Mouse (Mus musculus) forebrain, embryonic 15.5 days (tissue): ENCODE measurements at regions not wholly inside any gene's neighbourhood (a gene's known extent, or its start where the extent isn't known, plus 50 kb on each side); places are given as distances from the start of the nearest gene placed in this dataset.

Experiments
- ATAC-seq: fragments of 200-750 bp; cut with Nextera tagmentation; replicated peaks from 2 replicates; pipeline ENCODE4 v1.8.0; 2017; ENCODE audit warnings: mild to moderate bottlenecking, moderate TSS enrichment, moderate library complexity
- H3K27ac ChIP-seq: fragments of 300-500 bp; sonication (generic); replicated peaks from 2 replicates; pipeline ENCODE4 v1.5.1; 2015; ENCODE audit warnings: mild to moderate bottlenecking, inconsistent platforms
- H3K27me3 ChIP-seq: fragments of 300-500 bp; sonication (generic); 2 replicates; pipeline ENCODE4 v1.6.1; 2015; ENCODE audit warnings: inconsistent platforms
- H3K36me3 ChIP-seq: fragments of 300-500 bp; sonication (generic); 2 replicates; pipeline ENCODE4 v1.6.1; 2015; ENCODE audit warnings: mild to moderate bottlenecking, inconsistent platforms
- H3K4me1 ChIP-seq: fragments of 300-500 bp; sonication (generic); 2 replicates; pipeline ENCODE4 v1.6.1; 2015; ENCODE audit warnings: inconsistent platforms
- H3K4me2 ChIP-seq: fragments of 300-500 bp; sonication (generic); replicated peaks from 2 replicates; pipeline ENCODE4 v1.6.1; 2015; ENCODE audit warnings: mild to moderate bottlenecking, inconsistent platforms
- H3K4me3 ChIP-seq: fragments of 300-500 bp; sonication (generic); 2 replicates; pipeline ENCODE4 v1.5.1; 2015; ENCODE audit warnings: mild to moderate bottlenecking, inconsistent platforms
- H3K9ac ChIP-seq: fragments of 300-500 bp; sonication (generic); replicated peaks from 2 replicates; pipeline ENCODE4 v1.6.1; 2015; ENCODE audit warnings: mild to moderate bottlenecking, inconsistent platforms
- H3K9me3 ChIP-seq: fragments of 300-500 bp; sonication (generic); 2 replicates; pipeline ENCODE4 v1.6.1; 2016; ENCODE audit warnings: inconsistent platforms
- WGBS: fragments of 180-500 bp; shearing (Covaris S2); methylation state at CpG from one replicate; pipeline ENCODE4 v1.1.7; 2015; ENCODE audit warnings: mixed read lengths; 5-methylcytosine and 5-hydroxymethylcytosine counted together

- H3K9ac ChIP-seq, result no peak overlapping the region
- no peaks in the 10 kb centered on the region for H3K36me3 ChIP-seq
- no peaks in the 10 kb centered on the region for H3K27me3 ChIP-seq
- H3K4me3 ChIP-seq, result no peak overlapping the region
- ATAC-seq, result peak; percentile 58
- peak overlapping the region; percentile 65 for H3K27ac ChIP-seq
- no peak overlapping the region for H3K4me2 ChIP-seq
- H3K9me3 ChIP-seq, result no peaks in the 10 kb centered on the region
- 59% methylated on average over 10 of the region's 10 CpGs for WGBS
- H3K4me1 ChIP-seq, result peaks cover 13% of the 10 kb centered on the region
Observed at GRCm38 (mm10) chr11:114270358-114271072, 203.7 kb upstream of the Sdk2 start.

GRCm38 (mm10) chr11:114261959-114262358, 195.1 kb upstream of the Sdk2 start:
- 7% methylated on average over 4 of the region's 4 CpGs for WGBS
- ATAC-seq, result no peak

GRCm38 (mm10) chr11:114258218-114258617, 191.4 kb upstream of the Sdk2 start:
- no peak for ATAC-seq
- Histone ChIP-seq H3K9me3 (no peaks in the 10 kb centered on the region), H3K9ac (no peak overlapping the region), H3K27ac (no peak overlapping the region), H3K4me1 (no peaks in the 10 kb centered on the region), H3K4me3 (no peak overlapping the region), H3K36me3 (no peaks in the 10 kb centered on the region), H3K27me3 (no peaks in the 10 kb centered on the region), H3K4me2 (no peak overlapping the region)
- 87% methylated on average over 9 of the region's 9 CpGs for WGBS

More at GRCm38 (mm10) chr11:114261959-114262358, 195.1 kb upstream of the Sdk2 start:
- Histone ChIP-seq H3K9me3 (no peaks in the 10 kb centered on the region), H3K27ac (no peak overlapping the region), H3K4me2 (no peak overlapping the region), H3K27me3 (no peaks in the 10 kb centered on the region), H3K9ac (no peak overlapping the region), H3K36me3 (no peaks in the 10 kb centered on the region), H3K4me3 (no peak overlapping the region), H3K4me1 (no peaks in the 10 kb centered on the region)

- no peaks in the 10 kb centered on the region for H3K27me3 ChIP-seq
- no peaks in the 10 kb centered on the region for H3K9me3 ChIP-seq
- no peaks in the 10 kb centered on the region for H3K4me1 ChIP-seq
- 85% methylated on average over 6 of the region's 6 CpGs for WGBS
- no peaks in the 10 kb centered on the region for H3K36me3 ChIP-seq
- no peak overlapping the region for H3K9ac ChIP-seq
- no peak overlapping the region for H3K4me2 ChIP-seq
- no peak overlapping the region for H3K4me3 ChIP-seq
- no peak overlapping the region for H3K27ac ChIP-seq
- ATAC-seq, result no peak
Observed at GRCm38 (mm10) chr11:114257756-114258155, 190.9 kb upstream of the Sdk2 start.

GRCm38 (mm10) chr11:114257061-114257460, 190.2 kb upstream of the Sdk2 start:
- Histone ChIP-seq H3K4me2 (no peak overlapping the region), H3K27me3 (no peaks in the 10 kb centered on the region), H3K4me1 (no peaks in the 10 kb centered on the region), H3K9me3 (no peaks in the 10 kb centered on the region), H3K9ac (no peak overlapping the region), H3K36me3 (no peaks in the 10 kb centered on the region), H3K27ac (no peak overlapping the region), H3K4me3 (no peak overlapping the region)
- ATAC-seq, result no peak
- WGBS, result 81% methylated on average over 4 of the region's 4 CpGs

GRCm38 (mm10) chr11:114254344-114254743, 187.5 kb upstream of the Sdk2 start:
- H3K36me3 ChIP-seq, result no peaks in the 10 kb centered on the region
- no peaks in the 10 kb centered on the region for H3K4me1 ChIP-seq
- no peak overlapping the region for H3K4me3 ChIP-seq
- ATAC-seq, result no peak
- 88% methylated on average over 1 of the region's 1 CpGs for WGBS
- no peak overlapping the region for H3K9ac ChIP-seq
- H3K27ac ChIP-seq, result no peak overlapping the region
- no peak overlapping the region for H3K4me2 ChIP-seq
- no peaks in the 10 kb centered on the region for H3K9me3 ChIP-seq
- H3K27me3 ChIP-seq, result no peaks in the 10 kb centered on the region

- ATAC-seq, result no peak
- peaks cover 7% of the 10 kb centered on the region for H3K4me1 ChIP-seq
- H3K4me3 ChIP-seq, result no peak overlapping the region
- no peaks in the 10 kb centered on the region for H3K9me3 ChIP-seq
- H3K27ac ChIP-seq, result no peak overlapping the region
- H3K27me3 ChIP-seq, result no peaks in the 10 kb centered on the region
- 57% methylated on average over 7 of the region's 7 CpGs for WGBS
- H3K9ac ChIP-seq, result no peak overlapping the region
- H3K36me3 ChIP-seq, result no peaks in the 10 kb centered on the region
- H3K4me2 ChIP-seq, result no peak overlapping the region
Observed at GRCm38 (mm10) chr11:114251614-114252013, 184.8 kb upstream of the Sdk2 start.

- no peaks in the 10 kb centered on the region for H3K9me3 ChIP-seq
- no peak for ATAC-seq
- H3K4me3 ChIP-seq, result no peak overlapping the region
- no peak overlapping the region for H3K9ac ChIP-seq
- H3K4me2 ChIP-seq, result no peak overlapping the region
- H3K36me3 ChIP-seq, result no peaks in the 10 kb centered on the region
- H3K27me3 ChIP-seq, result no peaks in the 10 kb centered on the region
- H3K4me1 ChIP-seq, result peaks cover 7% of the 10 kb centered on the region
- WGBS, result 87% methylated on average over 7 of the region's 7 CpGs
- no peak overlapping the region for H3K27ac ChIP-seq
Observed at GRCm38 (mm10) chr11:114249215-114249614, 182.4 kb upstream of the Sdk2 start.

GRCm38 (mm10) chr11:114248261-114248898, 181.5 kb upstream of the Sdk2 start:
- no peak for ATAC-seq
- 59% methylated on average over 4 of the region's 4 CpGs for WGBS

GRCm38 (mm10) chr11:114239311-114239803, 172.5 kb upstream of the Sdk2 start:
- Histone ChIP-seq H3K4me3 (no peak overlapping the region), H3K27ac (peak overlapping the region; percentile 69), H3K9me3 (no peaks in the 10 kb centered on the region), H3K9ac (no peak overlapping the region), H3K4me2 (no peak overlapping the region), H3K4me1 (peaks cover 19% of the 10 kb centered on the region), H3K27me3 (no peaks in the 10 kb centered on the region), H3K36me3 (no peaks in the 10 kb centered on the region)
- peak; percentile 88 for ATAC-seq
- 3% methylated on average over 8 of the region's 8 CpGs for WGBS

More at GRCm38 (mm10) chr11:114248261-114248898, 181.5 kb upstream of the Sdk2 start:
- no peak overlapping the region for H3K27ac ChIP-seq
- H3K9ac ChIP-seq, result no peak overlapping the region
- no peaks in the 10 kb centered on the region for H3K36me3 ChIP-seq
- no peak overlapping the region for H3K4me2 ChIP-seq
- no peaks in the 10 kb centered on the region for H3K9me3 ChIP-seq
- no peaks in the 10 kb centered on the region for H3K27me3 ChIP-seq
- H3K4me1 ChIP-seq, result peaks cover 7% of the 10 kb centered on the region
- H3K4me3 ChIP-seq, result no peak overlapping the region

GRCm38 (mm10) chr11:114238801-114239200, 172.0 kb upstream of the Sdk2 start:
- peak overlapping the region; percentile 69 for H3K27ac ChIP-seq
- H3K36me3 ChIP-seq, result no peaks in the 10 kb centered on the region
- no peak overlapping the region for H3K4me2 ChIP-seq
- no peaks in the 10 kb centered on the region for H3K27me3 ChIP-seq
- H3K9me3 ChIP-seq, result no peaks in the 10 kb centered on the region
- ATAC-seq, result 0 out of 2 replicates have a peak, but pooled peaks have one; percentile 14
- peaks cover 25% of the 10 kb centered on the region for H3K4me1 ChIP-seq
- H3K4me3 ChIP-seq, result no peak overlapping the region
- H3K9ac ChIP-seq, result no peak overlapping the region
- WGBS, result 41% methylated on average over 5 of the region's 5 CpGs

GRCm38 (mm10) chr11:114238316-114238715, 171.5 kb upstream of the Sdk2 start:
- Histone ChIP-seq H3K4me3 (no peak overlapping the region), H3K4me2 (no peak overlapping the region), H3K27ac (peak overlapping the region; percentile 69), H3K9ac (no peak overlapping the region), H3K36me3 (no peaks in the 10 kb centered on the region), H3K4me1 (peaks cover 26% of the 10 kb centered on the region), H3K27me3 (no peaks in the 10 kb centered on the region), H3K9me3 (no peaks in the 10 kb centered on the region)
- ATAC-seq, result no peak
- 90% methylated on average over 8 of the region's 8 CpGs for WGBS
